Mouse (Mus musculus): ENCODE data around the gene Xpc.

- TF ChIP-seq CTCF (conservative IDR thresholded peaks at IDR 0.05; ENCODE audit: low read length), result no peak
- no peak for TF ChIP-seq NANOG (IDR thresholded peaks at IDR 0.05; ENCODE audit: borderline replicate concordance, low read length)
Measured at GRCm38 (mm10) chr6:91560186-91560585, 44.5 kb upstream of the Xpc start.
